Mouse (Mus musculus): Measurements from ENCODE around the gene 1700001C02Rik.

1700001C02Rik gene

DNA sequence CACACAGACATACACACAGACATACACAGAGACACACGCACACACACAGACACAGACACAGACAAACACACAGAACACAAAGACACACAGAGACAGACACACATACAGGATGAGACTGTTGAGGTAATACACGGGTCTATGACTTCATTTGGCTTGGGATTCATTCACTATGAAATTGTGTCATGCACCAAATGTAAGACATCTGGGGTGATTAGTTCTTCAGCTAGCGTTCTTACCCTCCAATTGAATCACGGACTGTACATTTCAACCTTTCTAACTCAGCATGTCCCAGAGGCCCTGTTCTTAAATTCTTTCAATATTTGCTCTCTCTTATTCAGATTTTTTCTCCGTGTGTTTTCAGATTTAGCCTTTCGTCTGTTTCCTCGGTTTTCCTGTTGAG, 28.8 kb downstream of the 1700001C02Rik start:
- no peak for DNase-seq (ENCODE audit: low read depth, low spot score)

DNA sequence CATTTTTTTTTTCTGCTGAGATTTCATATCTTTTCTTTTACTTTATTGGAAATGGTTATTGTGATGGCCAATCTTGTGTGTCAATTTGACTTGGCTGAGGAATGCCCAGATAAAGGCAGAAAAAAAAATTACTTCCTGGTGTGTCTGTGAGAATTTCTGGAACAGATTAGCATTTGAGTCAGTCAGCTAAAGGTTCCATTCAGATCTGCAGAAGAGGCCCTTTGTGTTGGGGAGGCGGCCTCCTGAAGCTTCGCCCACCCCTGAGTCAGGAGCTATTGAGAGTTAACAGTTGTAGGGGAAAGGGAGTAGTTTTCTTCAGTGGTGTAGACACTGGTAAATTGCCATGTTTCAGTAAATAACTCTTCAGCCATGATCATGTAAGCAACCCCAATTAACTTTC, 29.4 kb downstream of the 1700001C02Rik start:
- no peak for DNase-seq (ENCODE audit: low read depth, low spot score)

DNA sequence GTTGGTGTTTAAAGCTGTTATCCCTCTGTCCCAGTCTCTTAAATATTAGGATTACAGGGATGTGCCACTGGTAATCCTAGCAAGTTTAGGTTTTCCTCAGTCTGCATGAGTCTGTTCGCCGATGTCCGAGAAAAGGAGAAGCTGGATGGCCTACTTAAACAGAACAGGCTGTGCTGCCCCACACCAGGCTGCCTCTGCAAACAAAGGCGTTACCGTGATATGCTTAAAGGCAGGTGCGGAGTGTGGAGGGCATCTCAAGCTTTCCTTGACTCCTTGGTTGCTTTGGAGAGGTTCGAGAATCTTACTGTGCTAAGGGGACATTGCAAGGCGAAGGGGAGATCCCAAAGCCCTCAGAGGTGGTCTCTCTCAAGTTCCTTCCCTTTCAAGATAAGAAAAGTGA, 31.0 kb downstream of the 1700001C02Rik start:
- DNase-seq (ENCODE audit: low read depth, low spot score): no peak

DNA sequence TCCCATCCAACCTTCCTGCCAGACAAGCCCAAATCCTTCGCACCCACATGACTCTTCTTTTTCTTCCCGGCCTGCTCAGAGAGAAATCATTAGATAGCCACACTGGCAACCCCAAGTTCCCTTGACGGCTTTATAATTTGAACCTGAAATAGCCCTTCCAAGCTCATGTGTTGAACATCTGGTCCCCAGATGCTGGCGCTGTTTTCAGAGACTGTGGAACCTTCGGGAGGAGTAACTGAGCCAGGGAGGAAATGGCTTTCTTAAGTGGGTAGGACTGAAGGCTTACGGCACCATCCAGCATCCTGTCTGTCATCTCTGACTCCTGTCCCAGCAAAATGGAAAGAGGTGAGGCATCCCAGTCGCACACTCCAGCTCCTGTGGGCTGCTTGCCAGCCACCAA, 31.5 kb downstream of the 1700001C02Rik start:
- DNase-seq (ENCODE audit: low read depth, low spot score): no peak

DNA sequence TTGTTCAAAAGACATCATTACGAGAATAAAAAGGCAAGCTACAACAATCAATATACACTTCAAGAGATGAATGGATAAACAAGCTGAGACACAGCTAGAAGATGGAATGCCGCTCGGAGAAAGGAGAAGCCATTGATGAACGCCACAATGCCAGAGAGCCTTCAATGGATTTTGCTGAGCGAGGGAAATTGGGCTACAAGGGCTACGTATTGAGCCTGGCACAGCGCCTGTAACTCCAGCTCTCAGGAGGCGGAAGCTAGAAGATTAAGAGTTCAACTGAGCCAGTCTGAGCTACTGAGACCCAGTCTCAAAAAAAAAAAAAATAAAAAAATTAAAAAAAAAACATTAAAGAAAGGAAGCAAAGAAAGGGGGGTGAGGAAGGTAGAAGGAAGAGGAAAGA, 47.3 kb downstream of the 1700001C02Rik start:
- no peak for DNase-seq (ENCODE audit: low read depth, low spot score)

DNA sequence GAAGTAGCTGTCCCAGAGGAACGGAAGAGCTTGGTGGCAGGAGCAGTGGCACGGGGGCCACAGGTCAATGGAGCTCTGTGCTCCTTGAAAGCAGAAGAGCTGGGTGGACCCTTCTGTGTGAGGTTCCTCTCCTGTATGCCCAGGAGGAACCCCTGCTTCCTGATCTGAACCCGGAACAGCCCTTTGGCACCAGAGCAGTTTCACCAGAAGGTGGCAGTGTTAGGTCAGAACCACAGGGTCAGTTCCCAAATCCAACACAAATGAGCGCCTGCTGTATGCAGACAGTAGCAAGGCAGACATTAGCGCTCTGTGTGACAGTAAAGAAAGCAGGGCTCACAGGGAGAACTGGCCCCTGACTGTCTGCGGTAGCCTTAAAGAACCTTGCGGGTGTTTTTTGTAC, 50.5 kb downstream of the 1700001C02Rik start:
- DNase-seq (ENCODE audit: low read depth, low spot score): peak; percentile 29

DNA sequence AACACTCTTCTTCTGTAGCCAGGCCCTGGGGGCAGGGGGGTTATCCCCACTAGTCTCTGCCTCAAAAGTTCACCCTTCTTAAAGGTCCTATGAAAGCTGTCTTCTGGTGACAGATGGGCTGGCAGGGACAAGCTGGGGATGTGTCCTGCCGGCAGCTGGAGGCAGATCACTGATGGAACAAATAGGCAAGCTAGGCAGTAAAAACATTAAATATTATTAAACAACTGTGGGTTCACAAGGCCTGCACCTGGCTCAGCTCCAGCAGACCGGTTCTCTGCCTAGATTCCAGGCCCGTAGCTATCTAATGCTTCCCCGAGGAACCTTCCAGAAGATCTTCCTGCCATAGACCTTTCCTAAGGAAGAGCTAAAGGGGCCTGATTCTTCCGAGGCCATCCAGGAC, 52.3 kb downstream of the 1700001C02Rik start:
- DNase-seq (ENCODE audit: low read depth, low spot score): no peak

DNA sequence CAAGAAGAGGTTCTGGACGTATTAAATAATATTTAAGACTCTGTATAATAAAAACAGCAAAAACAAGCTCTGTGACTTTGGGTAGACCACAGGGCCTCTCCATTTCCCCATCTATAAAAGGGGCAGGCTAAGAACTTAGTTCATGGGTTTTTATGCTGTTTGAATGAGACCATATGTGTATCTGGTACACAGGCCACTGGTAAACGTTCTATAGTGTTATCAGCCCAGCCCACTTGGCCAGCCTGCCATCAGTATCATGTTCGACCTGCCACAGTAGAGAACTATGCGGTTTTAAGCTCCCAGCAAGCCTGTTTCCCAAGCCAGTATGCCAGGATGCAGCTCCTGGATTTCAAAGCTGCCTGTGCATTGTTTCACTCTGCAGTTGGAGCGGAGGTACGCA, 52.7 kb downstream of the 1700001C02Rik start:
- DNase-seq (ENCODE audit: low read depth, low spot score): no peak

DNA sequence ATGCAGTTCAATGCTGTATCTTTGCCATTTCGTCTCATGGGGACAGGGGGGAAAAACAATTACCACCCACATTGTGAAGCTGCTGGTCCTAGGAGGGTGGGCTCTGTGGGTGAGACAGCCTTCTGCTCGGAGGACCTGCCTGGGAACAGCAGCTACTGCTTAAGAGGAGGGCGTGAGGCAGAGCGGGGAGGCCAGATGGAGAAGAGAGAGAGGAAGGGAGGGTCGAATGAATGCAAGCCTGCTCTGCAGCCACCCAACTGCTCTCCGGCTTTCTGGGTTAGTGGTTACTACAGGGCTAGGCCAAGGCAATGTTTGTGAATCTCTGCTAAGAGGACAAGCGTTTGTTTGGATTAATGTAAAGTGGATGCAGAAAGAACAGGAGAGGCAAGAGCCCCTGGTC, 53.6 kb downstream of the 1700001C02Rik start:
- no peak for DNase-seq (ENCODE audit: low read depth, low spot score)

DNA sequence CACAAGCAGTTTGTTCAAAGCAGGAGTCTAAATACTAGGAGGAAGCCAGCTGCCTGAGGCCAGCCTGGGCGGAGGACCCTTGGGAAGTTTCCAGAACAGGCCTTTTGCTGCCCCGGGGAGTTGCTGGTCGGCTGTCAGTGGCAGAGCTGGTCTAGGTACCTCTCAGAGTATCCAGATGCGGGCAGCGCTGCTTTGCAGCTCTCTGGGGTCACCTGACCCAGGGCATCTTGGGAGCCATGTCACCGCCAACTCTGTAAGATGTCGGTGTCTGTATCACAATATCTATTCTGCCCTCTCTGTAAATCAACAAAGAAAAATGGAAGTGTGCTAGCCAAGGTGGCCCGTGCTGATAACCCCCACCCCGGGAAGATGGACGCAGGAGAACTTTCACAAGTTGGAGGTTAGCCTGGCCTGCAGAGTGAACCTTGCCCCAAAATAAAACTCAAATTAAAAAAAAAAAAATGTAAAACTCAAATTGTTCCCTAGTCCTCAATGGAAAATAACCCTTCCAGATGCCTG, 54.4 kb downstream of the 1700001C02Rik start:
- no peak for DNase-seq (ENCODE audit: low read depth, low spot score)

DNA sequence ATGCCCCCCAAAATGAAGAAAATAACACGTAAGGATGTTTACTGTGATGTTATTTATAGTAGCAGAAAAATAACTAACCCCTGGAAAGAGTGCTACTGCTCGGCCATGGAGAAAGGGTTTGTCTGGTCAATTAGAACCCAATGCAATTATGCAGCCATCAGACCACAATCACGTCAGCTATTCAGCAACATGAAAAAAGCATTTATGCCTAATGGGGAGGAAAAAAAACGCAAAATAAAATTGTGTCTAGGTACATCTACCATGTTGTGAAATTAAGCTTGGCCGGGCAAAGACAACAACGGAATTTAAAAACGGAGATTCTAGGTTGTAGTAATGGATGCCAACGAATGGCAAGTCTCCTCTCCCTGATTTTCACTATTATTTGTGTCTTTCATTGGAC, 56.6 kb downstream of the 1700001C02Rik start:
- no peak for DNase-seq (ENCODE audit: low read depth, low spot score)

DNA sequence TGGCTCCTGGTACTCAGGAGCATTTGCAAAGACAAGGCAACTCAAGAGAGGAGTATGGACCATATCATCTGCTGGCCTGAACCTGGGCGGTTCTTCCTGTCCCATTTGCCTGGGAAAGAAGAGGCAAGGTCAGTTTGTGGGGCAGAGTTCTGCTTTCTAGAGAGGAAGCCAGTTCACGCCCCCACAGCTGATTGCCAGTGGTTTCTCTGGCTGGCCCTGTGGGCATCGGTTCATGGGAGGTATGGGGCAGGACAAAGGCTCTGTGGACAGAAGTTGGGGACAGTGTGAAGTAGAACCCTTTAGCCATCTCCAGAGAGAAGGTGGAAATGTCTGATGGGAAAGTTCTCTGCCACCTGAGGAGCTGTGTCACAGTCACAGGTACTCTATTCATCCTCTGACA, 57.3 kb downstream of the 1700001C02Rik start:
- DNase-seq (ENCODE audit: low read depth, low spot score): no peak

DNA sequence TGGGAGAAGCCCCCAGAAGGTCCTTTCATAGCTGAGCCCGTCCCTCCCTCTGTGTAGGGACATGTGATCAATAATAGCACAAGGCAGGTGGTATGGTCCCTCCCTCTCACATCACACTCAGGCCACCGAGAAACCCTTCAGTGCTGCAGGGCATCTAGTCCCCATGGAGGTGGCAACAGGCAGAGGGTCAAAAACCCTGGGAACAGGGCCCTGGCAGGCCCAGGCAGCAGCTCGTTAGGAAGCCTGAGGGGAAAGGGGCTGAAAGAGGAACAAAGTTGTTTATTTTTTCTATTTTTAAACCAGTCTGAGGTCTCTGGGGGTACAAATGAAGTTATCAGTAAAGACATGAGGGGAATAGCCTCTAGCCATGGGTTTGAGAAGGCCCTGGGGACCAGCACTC, 58.4 kb downstream of the 1700001C02Rik start:
- DNase-seq (ENCODE audit: low read depth, low spot score): no peak

DNA sequence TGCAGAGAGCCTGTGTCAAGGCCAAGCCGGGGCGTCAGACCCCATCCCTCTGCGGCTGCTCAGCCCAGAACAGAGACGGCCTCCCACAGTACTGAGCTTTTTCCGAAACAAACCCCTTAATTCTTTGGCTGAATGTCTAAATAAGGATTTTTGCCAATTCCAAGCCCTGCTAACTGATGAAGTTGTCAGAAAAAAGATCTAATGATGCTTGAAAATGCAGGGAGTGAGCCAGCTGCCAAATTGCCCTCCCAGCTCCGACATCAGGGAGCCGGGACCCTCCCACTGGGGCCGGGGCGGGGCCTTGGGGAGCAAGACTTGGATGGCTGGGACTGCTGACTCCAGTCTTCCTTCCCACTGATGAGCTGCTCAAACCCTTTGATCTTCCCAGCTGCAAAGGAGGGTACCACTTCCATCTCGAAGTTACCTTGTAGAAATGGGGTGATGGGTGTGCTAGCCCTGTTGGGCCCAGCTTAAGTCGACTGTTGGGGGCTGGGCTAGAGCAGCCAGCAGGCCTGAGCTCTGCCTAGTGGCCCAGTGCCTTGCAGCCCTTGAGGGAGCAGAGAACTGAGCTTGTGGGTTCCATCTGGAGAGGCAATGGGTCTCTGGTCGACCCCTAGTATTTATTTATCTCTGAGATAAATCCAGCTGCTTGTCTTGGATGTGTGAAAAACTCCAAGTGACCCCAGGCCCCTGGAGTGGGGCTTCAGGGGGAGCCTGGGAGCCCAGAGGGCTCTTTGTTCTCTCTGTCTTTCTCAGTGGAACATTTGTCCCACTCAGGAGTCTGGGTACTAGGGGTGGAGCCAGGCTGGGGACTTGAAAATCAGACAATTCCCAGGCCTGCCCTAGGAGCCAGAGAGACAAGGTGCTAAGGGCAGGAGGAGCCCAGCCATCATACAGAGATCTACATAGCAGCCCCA, 60.3 kb downstream of the 1700001C02Rik start:
- no peak for DNase-seq (ENCODE audit: low read depth, low spot score)

DNA sequence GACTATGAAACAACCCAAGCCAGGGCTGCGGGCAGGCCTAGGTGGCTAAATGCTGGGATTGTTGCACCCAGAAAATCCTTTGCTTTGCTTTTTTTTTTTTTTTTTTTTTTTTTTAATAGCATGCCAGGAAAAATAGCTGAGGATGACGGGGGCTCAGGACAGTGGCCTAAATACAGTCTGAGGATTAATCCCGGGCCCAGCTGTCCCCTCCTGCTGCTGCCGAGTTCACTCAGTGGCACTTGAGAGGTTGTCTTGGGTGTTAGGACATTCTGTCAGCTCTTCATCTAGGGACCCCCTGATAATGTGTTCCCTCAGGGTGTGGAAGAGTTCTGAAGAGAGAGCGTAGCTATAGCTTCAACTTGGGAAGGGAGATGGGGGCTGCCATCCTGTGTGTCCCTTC, 61.3 kb downstream of the 1700001C02Rik start:
- peak; percentile 45 for DNase-seq (ENCODE audit: low read depth, low spot score)

DNA sequence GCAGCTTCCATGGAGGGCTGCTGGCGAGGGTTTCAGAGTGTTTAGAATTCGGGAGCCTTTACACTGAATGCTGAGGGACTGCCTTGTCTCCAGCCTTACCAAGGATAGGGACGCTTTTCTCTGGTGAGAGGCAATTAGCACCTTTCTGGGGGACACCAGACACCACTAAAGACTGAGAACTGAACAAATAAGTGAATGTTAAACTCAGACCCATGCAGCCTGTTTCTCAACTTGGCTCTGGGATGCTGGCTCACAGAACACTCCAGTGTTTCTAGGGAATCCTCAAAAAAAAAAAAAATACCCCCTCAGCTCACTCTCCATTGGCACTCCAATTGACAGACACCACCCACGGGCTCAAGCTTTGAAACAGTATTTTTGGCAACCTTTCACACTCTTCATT, 63.1 kb downstream of the 1700001C02Rik start:
- DNase-seq (ENCODE audit: low read depth, low spot score): no peak
